Mouse (Mus musculus) heart, adult 2 months (tissue): Measurements from ENCODE around the gene Nit2. TPM values are rescaled to one million over a fixed set of nuclear protein-coding genes. Genes with fewer than 3 reads are reported as not detected.

ENCODE experiments used
- DNase-seq, 2 experiments: peaks; one replicate each; pipeline ENCODE4 v3.0.0; 2021
- H3K27ac ChIP-seq: fragments of 200-600 bp; 2 replicates; pipeline ENCODE4 v1.8.1; 2022
- H3K27me3 ChIP-seq: fragments of 200-500 bp; 2 replicates; pipeline ENCODE4 v1.6.1; 2012; ENCODE audit warnings: mild to moderate bottlenecking, low read length, inconsistent platforms, mixed read lengths; ENCODE audit not compliant: control insufficient read depth, insufficient read depth
- H3K36me3 ChIP-seq: fragments of 200-500 bp; 2 replicates; pipeline ENCODE4 v1.6.1; 2012; ENCODE audit warnings: low read length, inconsistent platforms; ENCODE audit not compliant: control insufficient read depth, insufficient read depth
- H3K4me1 ChIP-seq: fragments of 200-500 bp; 2 replicates; pipeline ENCODE4 v1.6.1; 2011; ENCODE audit warnings: low read length; ENCODE audit not compliant: control insufficient read depth, insufficient read depth
- H3K4me3 ChIP-seq: fragments of 200-600 bp; 2 replicates; pipeline ENCODE4 v1.8.1; 2022
- H3K79me2 ChIP-seq: fragments of 200-500 bp; replicated peaks from 2 replicates; pipeline ENCODE4 v1.6.1; 2012; ENCODE audit warnings: mild to moderate bottlenecking, inconsistent platforms, low read length, moderate library complexity, mixed read lengths; ENCODE audit not compliant: control insufficient read depth, insufficient read depth
- H3K9ac ChIP-seq: fragments of 200-500 bp; 2 replicates; pipeline ENCODE4 v1.6.1; 2012; ENCODE audit warnings: low read depth, mild to moderate bottlenecking, control low read depth, inconsistent platforms, low read length, mixed read lengths
- CTCF ChIP-seq: fragments of 200-600 bp; IDR thresholded peaks from 2 replicates; pipeline ENCODE4 v1.8.1; 2022; ENCODE audit warnings: antibody characterized with exemption, mild to moderate bottlenecking, moderate library complexity
- EP300 ChIP-seq: fragments of 200-500 bp; IDR thresholded peaks from 2 replicates; pipeline ENCODE4 v1.6.1; 2011; ENCODE audit warnings: low read depth, low read length, control low read depth; ENCODE audit not compliant: insufficient read depth
- POLR2A ChIP-seq: fragments of 200-500 bp; IDR thresholded peaks from 2 replicates; pipeline ENCODE4 v1.6.1; 2011; ENCODE audit warnings: mild to moderate bottlenecking, low read depth, low read length, control low read depth; ENCODE audit not compliant: insufficient read depth
- WGBS: fragments of 180-500 bp; shearing (Covaris S2); methylation state at CpG from one replicate; pipeline ENCODE4 v1.1.7; 2018; 5-methylcytosine and 5-hydroxymethylcytosine counted together
- intact Hi-C: fragments of 180-260 bp; cut with DNase I; formaldehyde crosslinking; loops from one replicate; pipeline ENCODE4 v1.15.1; 2025
- polyA plus RNA-seq: library from polyadenylated mRNA; depleted of rRNA; stranded (reverse); fragments of >200 nt; gene quantifications from 2 replicates; pipeline ENCODE4 v1.2.3, GENCODE M21; 2012
- total RNA-seq, 2 experiments: library from RNA; stranded (reverse); gene quantifications; 2 replicates each; pipeline ENCODE4 v1.2.3; 2021

The Nit2 gene
- total and polyA plus RNA-seq, 3 experiments: 19.3 to 35.4 (median 27.4) TPM

DNA sequence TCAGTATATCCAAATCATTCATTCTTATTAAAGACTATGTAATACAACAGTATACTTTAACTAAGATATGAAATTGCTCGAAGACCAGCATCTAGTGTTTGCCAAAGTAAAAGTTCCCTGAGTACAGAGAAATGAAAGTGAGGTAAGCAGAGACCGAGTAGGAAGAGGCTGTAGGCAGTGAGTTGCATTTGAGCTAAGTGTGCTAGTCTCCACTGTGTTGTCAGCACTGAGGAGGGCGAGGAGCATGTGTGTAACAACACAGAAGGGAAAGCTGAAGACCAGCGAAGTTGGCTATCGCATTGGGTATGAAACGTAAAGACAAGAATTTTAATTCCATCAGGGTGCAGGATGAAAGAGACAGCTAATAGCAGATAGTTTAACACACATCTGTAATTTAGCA lies 33.5 kb downstream of the Nit2 start:
- Histone ChIP-seq H3K79me2 (peaks cover 5% of the 10 kb centered on the region; the same call in 1 of the 2 replicates), H3K27ac (no peak overlapping the region), H3K36me3 (peaks cover 9% of the 10 kb centered on the region), H3K9ac (no peak overlapping the region), H3K4me3 (no peak overlapping the region), H3K4me1 (peaks cover 4% of the 10 kb centered on the region), H3K27me3 (no peaks in the 10 kb centered on the region)
- TF ChIP-seq POLR2A: no peak
- TF ChIP-seq CTCF: no peak
- TF ChIP-seq EP300: no peak
- WGBS: 93% methylated on average over 6 of the region's 6 CpGs
- intact Hi-C loops: no loop called here
- DNase-seq: no peak

DNA sequence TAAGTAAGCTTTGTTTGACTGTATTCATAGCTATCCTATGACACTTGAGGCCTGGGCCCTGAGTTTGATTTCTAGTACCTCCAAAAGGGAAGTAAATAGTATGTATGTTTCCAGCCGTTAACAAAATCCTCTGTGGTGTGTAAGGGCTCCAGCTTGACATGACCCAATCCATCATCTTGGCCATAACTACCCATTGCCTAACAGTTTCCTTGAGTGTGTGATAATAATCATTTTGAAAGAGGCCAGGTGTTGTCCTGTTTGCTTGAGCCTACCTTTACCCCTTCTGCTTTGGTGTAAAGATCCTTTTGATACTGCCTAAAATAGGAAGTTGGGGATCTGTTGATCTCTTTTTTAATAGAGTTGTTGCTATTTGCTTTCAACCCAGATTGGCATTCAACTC lies 34.8 kb downstream of the Nit2 start:
- H3K79me2 ChIP-seq: peaks cover 7% of the 10 kb centered on the region; the same call in 1 of the 2 replicates
- H3K36me3 ChIP-seq: peaks cover 18% of the 10 kb centered on the region
- intact Hi-C loops: no loop called here
- H3K27me3 ChIP-seq: no peaks in the 10 kb centered on the region
- no peak overlapping the region for H3K4me3 ChIP-seq
- DNase-seq: no peak
- no peak for TF ChIP-seq POLR2A
- no peak for TF ChIP-seq CTCF
- no peak for TF ChIP-seq EP300
- H3K9ac ChIP-seq: no peak overlapping the region
- H3K4me1 ChIP-seq: peaks cover 4% of the 10 kb centered on the region
- 57% methylated on average over 1 of the region's 1 CpGs for WGBS
- no peak overlapping the region for H3K27ac ChIP-seq

DNA sequence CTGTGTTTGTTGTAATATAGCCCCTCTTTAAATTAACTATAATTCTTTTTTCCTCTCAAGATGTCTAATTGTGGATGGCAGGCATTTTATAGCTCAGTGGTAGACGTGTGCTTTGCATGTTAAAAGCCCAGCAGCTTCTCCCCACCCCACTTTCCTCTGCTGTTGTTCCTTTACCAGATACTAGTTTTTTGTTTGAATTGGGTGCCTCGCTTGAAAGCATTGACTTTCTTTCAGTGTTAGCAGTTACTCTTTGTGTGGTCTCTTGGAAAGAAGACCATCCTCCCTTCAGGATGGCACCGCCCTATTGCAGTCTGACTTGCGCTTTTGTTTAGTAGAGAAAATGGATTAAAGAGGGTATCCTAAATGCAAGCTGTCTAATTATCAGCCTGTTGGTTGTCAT lies 35.6 kb downstream of the Nit2 start:
- H3K36me3 ChIP-seq: peaks cover 20% of the 10 kb centered on the region
- 83% methylated on average over 4 of the region's 4 CpGs for WGBS
- H3K4me3 ChIP-seq: no peak overlapping the region
- H3K27ac ChIP-seq: no peak overlapping the region
- peaks cover 8% of the 10 kb centered on the region; the same call in 1 of the 2 replicates for H3K79me2 ChIP-seq
- TF ChIP-seq POLR2A (no peak), CTCF (no peak), EP300 (no peak)
- DNase-seq: no peak
- H3K4me1 ChIP-seq: peaks cover 4% of the 10 kb centered on the region
- H3K9ac ChIP-seq: no peak overlapping the region
- H3K27me3 ChIP-seq: no peaks in the 10 kb centered on the region
- intact Hi-C loops: no loop called here

DNA sequence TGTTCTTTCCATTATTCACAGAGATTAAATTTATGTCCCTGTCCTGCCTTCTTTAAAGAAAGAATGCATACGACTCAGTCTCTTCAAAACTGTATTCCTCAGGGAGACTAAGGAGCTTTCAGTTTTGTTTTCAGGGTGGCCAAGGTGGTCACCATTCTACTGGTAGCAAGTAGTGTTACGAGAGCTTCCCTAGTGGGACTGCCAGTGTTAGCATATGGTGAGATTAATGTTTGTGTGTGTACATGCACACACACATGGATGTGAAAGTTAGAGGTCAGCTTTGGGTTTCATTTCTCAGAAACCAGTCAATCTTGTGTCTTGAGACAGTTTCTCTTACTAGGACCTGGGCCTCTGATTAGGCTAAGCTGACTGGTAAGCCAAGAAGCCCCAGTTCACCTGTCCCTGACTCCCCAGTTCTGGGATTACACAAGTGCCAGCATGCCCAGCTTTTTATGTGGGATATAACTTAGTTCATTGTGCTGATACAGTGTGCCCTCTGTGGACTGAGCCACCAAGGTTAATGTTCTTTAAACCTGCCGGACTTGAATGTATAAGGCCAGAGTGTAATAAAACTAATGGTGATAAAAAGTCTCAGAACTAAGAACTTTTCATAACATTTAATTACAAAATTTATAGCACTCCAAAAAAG lies 36.3 kb downstream of the Nit2 start:
- Histone ChIP-seq H3K27ac (no peak overlapping the region), H3K27me3 (no peaks in the 10 kb centered on the region), H3K9ac (no peak overlapping the region), H3K36me3 (peaks cover 20% of the 10 kb centered on the region), H3K79me2 (peaks cover 8% of the 10 kb centered on the region; the same call in 1 of the 2 replicates), H3K4me1 (peaks cover 4% of the 10 kb centered on the region), H3K4me3 (no peak overlapping the region)
- DNase-seq: no peak
- WGBS: 57% methylated on average over 3 of the region's 3 CpGs
- intact Hi-C loops: no loop called here
- no peak for TF ChIP-seq CTCF
- TF ChIP-seq POLR2A: no peak
- no peak for TF ChIP-seq EP300

DNA sequence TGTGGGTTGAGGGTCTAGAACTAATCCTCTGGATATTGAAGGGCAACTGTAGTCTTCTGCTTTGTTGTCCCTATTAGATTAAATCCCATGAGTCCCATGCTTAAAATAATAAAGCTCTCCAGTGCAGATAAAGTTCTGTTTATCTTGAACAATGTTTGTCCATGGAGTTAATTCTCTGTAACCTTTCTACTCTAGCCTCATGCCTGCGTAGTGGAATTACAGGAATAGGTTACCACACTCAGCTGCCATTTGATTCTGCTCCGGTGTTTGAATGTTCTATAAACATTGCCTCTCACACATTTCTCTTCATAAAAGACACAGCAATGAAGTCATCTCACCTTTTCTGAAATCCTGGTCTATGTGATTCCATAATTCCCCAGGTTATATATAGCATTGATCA lies 39.3 kb downstream of the Nit2 start:
- Histone ChIP-seq H3K79me2 (peaks cover 6% of the 10 kb centered on the region; the same call in 1 of the 2 replicates), H3K36me3 (peaks cover 26% of the 10 kb centered on the region), H3K4me3 (no peak overlapping the region), H3K4me1 (peaks cover 5% of the 10 kb centered on the region), H3K27ac (no peak overlapping the region), H3K9ac (no peak overlapping the region), H3K27me3 (no peaks in the 10 kb centered on the region)
- DNase-seq: no peak
- intact Hi-C loops: loop anchor here (10.0 kb wide), 1 partner anchor 477 kb away; the partner anchor contains the start of gene Cmss1
- TF ChIP-seq CTCF: no peak
- no peak for TF ChIP-seq EP300
- TF ChIP-seq POLR2A: no peak
- WGBS: 26% methylated on average over 2 of the region's 2 CpGs

DNA sequence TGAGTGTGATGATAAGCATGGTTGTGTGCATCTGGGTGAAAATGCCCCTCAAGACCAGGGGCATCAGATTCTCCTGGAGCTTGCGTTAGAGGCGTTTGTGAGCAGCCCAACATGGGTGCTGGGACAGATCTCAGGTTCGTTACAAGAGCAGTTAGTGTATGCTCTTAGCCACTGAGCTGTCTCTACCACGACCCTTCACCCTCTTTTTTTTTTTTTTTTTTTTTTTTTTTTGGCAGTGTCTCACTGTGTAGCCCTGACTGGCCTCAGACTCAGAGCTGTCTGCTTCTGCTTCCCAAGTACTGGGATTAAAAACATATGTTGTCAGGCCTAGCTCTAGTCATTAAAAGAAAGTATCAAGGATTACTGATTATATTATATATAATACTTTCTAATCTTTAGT lies 40.9 kb downstream of the Nit2 start:
- Histone ChIP-seq H3K79me2 (peaks cover 9% of the 10 kb centered on the region; the same call in 1 of the 2 replicates), H3K4me3 (no peak overlapping the region), H3K4me1 (peaks cover 5% of the 10 kb centered on the region), H3K36me3 (peaks cover 28% of the 10 kb centered on the region), H3K9ac (no peak overlapping the region), H3K27ac (no peak overlapping the region), H3K27me3 (no peaks in the 10 kb centered on the region)
- 47% methylated on average over 4 of the region's 4 CpGs for WGBS
- intact Hi-C loops: loop anchor here (10.0 kb wide), 1 partner anchor 479 kb away; the partner anchor contains the start of gene Cmss1
- no peak for DNase-seq
- TF ChIP-seq POLR2A (no peak), CTCF (no peak), EP300 (no peak)
